Mouse (Mus musculus) brain, embryonic 14.5 days (tissue): ENCODE data around the gene Gmps.

Source experiments
- CTCF ChIP-seq: fragments of 200-500 bp; IDR thresholded peaks from 2 replicates; pipeline ENCODE4 v1.5.1; 2012; ENCODE audit warnings: inconsistent platforms, mild to moderate bottlenecking, moderate library complexity, borderline replicate concordance; ENCODE audit not compliant: insufficient read depth, insufficient read length; ENCODE audit errors: extremely low read depth
- POLR2A ChIP-seq: fragments of 200-500 bp; IDR thresholded peaks from 2 replicates; pipeline ENCODE4 v1.6.1; 2012; ENCODE audit warnings: mild to moderate bottlenecking, inconsistent platforms, borderline replicate concordance; ENCODE audit not compliant: poor library complexity, insufficient read depth, insufficient read length, severe bottlenecking; ENCODE audit errors: extremely low read depth

DNA sequence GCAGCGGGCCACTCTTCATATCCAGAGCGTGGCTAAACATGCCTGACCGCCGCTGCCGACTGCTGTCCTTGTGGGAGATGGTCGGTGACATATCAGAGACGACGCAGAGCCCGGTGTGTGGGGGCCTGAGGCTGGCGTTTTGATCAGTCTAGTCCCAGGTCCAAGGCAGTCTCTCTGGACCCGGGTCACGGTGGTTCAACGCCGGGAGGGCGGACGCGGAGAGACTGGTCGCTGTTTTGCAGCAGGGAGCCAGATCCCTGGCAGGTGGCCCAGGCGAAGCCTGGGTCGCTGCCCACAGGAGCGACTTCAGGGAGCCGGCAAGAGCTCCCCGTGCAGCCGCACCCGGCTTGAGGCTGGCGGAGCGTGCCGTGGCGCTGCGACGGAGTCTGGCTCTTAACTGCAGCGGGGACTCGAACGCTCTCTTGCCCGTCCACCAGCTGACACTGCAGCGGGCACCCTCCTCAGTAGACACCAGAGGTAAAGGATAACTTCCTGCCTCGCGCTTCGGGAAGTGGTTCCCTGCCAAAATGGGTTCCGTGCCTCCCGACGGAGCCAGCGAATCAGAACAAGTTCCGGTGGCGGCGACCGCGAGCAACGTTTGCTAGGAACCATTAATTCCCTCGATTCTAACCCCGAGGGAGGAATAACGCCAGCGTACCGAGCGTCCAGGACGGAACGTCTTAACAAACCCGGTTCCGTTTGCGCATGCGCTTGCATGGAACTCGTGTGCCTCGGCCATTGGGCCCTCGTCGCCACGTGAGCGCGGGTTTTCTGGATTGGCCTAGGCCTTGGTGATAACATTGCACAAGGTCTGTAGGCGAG, 11.6 kb upstream of the Gmps start, which contains the start of gene Slc33a1:
- TF ChIP-seq CTCF = no peak
- TF ChIP-seq POLR2A = peak; percentile 40; the same call in 1 of the 2 replicates
